Mouse (Mus musculus) ES-E14 (cell line): Measurements from ENCODE around the gene Catsperg1.

Experiments
- CHD2 ChIP-seq: IDR thresholded peaks from 2 replicates; pipeline ENCODE4 v1.6.1; 2014; ENCODE audit warnings: mild to moderate bottlenecking, low read depth, low read length, inconsistent platforms
- MAFK ChIP-seq: IDR thresholded peaks from 2 replicates; pipeline ENCODE4 v1.6.1; 2014; ENCODE audit warnings: mild to moderate bottlenecking, low read depth, low read length, inconsistent platforms; ENCODE audit not compliant: insufficient read depth
- ZC3H11A ChIP-seq: IDR thresholded peaks from 2 replicates; pipeline ENCODE4 v1.6.1; 2012; ENCODE audit warnings: low read depth, mild to moderate bottlenecking, inconsistent platforms, low read length, borderline replicate concordance
- ZNF384 ChIP-seq: IDR thresholded peaks from 2 replicates; pipeline ENCODE4 v1.6.1; 2012; ENCODE audit warnings: low read depth, low read length, inconsistent platforms

DNA sequence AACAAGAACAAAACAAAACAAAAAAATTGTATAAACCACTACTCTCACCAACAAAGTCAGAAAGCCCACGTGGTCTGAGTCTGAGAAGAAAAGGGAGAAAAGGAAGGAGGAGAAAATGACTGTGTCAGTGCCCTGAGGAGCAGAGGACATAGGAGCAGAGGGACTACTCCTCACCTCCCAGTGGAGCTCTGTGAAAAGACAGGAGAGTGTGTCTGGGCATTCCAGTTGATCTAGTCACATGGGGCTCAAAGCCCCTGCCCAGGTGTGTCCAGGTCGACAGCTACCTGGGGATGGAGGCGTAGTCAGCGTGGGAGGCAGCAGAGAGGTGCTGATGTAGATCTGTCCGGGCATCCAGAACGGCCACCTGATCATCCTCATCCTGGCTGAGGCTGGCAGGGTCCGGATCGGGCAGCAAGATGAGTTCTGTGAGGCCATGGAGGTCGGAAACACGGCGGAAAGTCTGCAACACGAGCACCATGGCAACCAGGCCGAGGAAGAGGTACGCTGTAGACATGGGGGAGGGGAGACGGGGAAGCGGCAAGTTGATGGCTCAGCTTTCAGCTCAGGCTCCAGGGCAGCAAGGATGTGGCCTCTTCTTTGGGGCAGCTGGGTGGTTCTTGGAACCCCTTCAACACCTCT is 11.0 kb upstream of the Catsperg1 start:
- TF ChIP-seq ZC3H11A = no peak
- TF ChIP-seq ZNF384 = no peak
- TF ChIP-seq CHD2 = no peak
- TF ChIP-seq MAFK = no peak
